ENCODE assay signal across 8 mouse cellular contexts in the genomic region with DNA sequence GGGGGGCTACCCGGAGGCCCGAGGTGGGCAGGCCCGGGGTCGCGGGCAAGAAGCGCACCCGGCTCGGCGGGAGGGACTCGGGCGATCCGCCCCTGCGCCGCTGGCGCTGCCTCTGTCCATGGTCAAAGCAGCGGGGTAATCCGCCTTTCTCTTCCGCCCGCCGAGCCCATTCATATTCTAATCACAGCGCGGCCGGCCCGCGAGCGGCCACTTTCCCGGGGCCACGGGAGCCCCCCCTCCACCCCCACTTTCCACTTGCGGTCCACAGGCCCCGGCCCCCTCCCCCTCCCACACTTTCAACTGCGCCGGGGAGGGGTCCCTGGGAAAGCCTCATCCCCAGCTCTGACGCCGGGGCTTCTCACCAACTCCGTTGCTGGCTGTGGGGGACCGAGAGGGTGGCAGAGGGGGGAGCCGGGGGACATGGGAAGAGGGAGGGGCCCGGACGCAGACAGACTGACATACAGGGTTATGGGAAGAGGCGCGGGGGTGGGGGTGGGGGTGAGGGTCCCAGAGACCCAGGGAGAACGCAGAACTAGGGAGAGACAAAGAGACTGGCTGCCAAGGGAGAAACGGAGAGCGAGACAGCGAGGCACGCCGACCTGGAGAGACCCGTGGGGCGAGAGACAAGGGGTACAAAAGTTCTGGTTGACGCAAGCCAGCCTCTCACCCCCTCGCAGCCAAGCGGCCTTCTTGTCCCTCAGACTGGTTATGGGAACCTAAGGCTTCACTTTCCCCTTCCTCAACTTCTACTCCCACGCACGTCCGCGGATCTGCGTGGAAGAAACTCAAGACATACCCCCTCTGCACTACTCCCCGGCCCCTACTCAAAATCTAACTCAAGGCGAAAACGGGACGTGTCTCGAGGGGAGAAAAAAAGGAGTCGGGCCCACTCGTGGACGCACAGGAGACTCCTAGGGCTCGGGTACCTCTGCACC. TPM values are rescaled to one million over a fixed set of nuclear protein-coding genes. Genes with fewer than 3 reads are reported as not detected.
DNase-seq lines count a peak whose midpoint lies in the region; ATAC-seq and TF ChIP-seq lines count a peak whose summit lies in the region.

No protein-coding gene starts in this region.

- no peaks in the 10 kb centered on the region for H3K9me3 ChIP-seq in heart, embryonic 14.5 days (ENCODE audit: control insufficient read depth, low read length)
- H3K9me3 ChIP-seq in limb, embryonic 15.5 days: no peaks in the 10 kb centered on the region
- H3K9me3 ChIP-seq in neural tube, embryonic 15.5 days (replicated peaks): no peaks in the 10 kb centered on the region

- peak in 1 of 2 experiments; percentile 31 for DNase-seq in left cerebral cortex, adult 2 months (ENCODE audit: extremely low spot score in 1 of 2, low spot score in 2 of 2)
- DNase-seq in left cerebral cortex, postnatal 14 days (ENCODE audit: low spot score in 2 of 2): no peak
- DNase-seq in layer of hippocampus, adult 9-10 months (ENCODE audit: low spot score): no peak

- peaks cover 2% of the 10 kb centered on the region; the same call in 1 of the 2 replicates for H3K4me1 ChIP-seq in cortical plate, adult 2 months (ENCODE audit: control insufficient read depth, insufficient read depth, low read length)
- peaks cover 13 to 29% of the 10 kb centered on the region in 2 experiments; a peak in 3 of 4 replicates for H3K4me1 ChIP-seq in heart, embryonic 14.5 days (ENCODE audit: control insufficient read depth in 2 of 2, insufficient read depth in 2 of 2, low read length in 2 of 2)
- H3K4me1 ChIP-seq in limb, embryonic 15.5 days: peaks cover 43% of the 10 kb centered on the region
- peaks cover 54% of the 10 kb centered on the region for H3K4me1 ChIP-seq in neural tube, embryonic 15.5 days

- peak overlapping the region; percentile 59; the same call in 1 of the 2 replicates for H3K27ac ChIP-seq in left cerebral cortex, adult 2 months
- peak overlapping the region; percentile 60; the same call in 1 of the 2 replicates for H3K27ac ChIP-seq in cortical plate, adult 2 months (ENCODE audit: insufficient read depth, low read length)
- H3K27ac ChIP-seq in heart, embryonic 14.5 days (replicated peaks in 1 of 2; ENCODE audit: control insufficient read depth in 1 of 2, insufficient read depth in 1 of 2, low read depth in 2 of 2, low read length in 2 of 2): no peak overlapping the region
- no peak overlapping the region for H3K27ac ChIP-seq in limb, embryonic 15.5 days
- H3K27ac ChIP-seq in neural tube, embryonic 15.5 days (replicated peaks): peak overlapping the region; percentile 85

- H3K4me3 ChIP-seq in left cerebral cortex, adult 2 months: peak overlapping the region; percentile 40
- H3K4me3 ChIP-seq in cortical plate, adult 2 months (ENCODE audit: insufficient read depth, low read length): peak overlapping the region; percentile 26; the same call in 1 of the 2 replicates
- peak overlapping the region; percentile 24 to 42; a peak in 3 of 4 replicates for H3K4me3 ChIP-seq in heart, embryonic 14.5 days (ENCODE audit: control insufficient read depth in 1 of 2, insufficient read depth in 1 of 2, low read depth in 1 of 2, low read length in 2 of 2)
- peak overlapping the region; percentile 35 for H3K4me3 ChIP-seq in limb, embryonic 15.5 days
- H3K4me3 ChIP-seq in neural tube, embryonic 15.5 days (replicated peaks): peak overlapping the region; percentile 44

- peak; percentile 33; the same call in 1 of the 2 replicates for ATAC-seq in heart, embryonic 14.5 days (ENCODE audit: insufficient number of reproducible peaks, insufficient read depth, low FRiP score, low read depth)
- ATAC-seq in limb, embryonic 15.5 days (ENCODE audit: insufficient number of reproducible peaks, low FRiP score, low TSS enrichment, low read depth): no peak
- ATAC-seq in neural tube, embryonic 15.5 days (ENCODE audit: low FRiP score): peak; percentile 72
- no peak for ATAC-seq in inflammation-experienced regulatory T-cells, adult 6 months

- no peaks in the 10 kb centered on the region for H3K36me3 ChIP-seq in heart, embryonic 14.5 days (ENCODE audit: control insufficient read depth, insufficient read depth, low read length)
- no peaks in the 10 kb centered on the region for H3K36me3 ChIP-seq in limb, embryonic 15.5 days
- H3K36me3 ChIP-seq in neural tube, embryonic 15.5 days: no peaks in the 10 kb centered on the region

- no peak for TF ChIP-seq POLR2A in cortical plate, adult 2 months (IDR thresholded peaks at IDR 0.05; ENCODE audit: extremely low read depth, insufficient read depth, low read length)

- no peak overlapping the region for H3K9ac ChIP-seq in heart, embryonic 14.5 days (ENCODE audit: low read length)
- no peak overlapping the region for H3K9ac ChIP-seq in limb, embryonic 15.5 days
- H3K9ac ChIP-seq in neural tube, embryonic 15.5 days (replicated peaks): peak overlapping the region; percentile 40

- H3K4me2 ChIP-seq in heart, embryonic 14.5 days (ENCODE audit: low read length): peak overlapping the region; percentile 69
- H3K4me2 ChIP-seq in limb, embryonic 15.5 days: peak overlapping the region; percentile 58
- peak overlapping the region; percentile 87 for H3K4me2 ChIP-seq in neural tube, embryonic 15.5 days

- no peak for TF ChIP-seq CTCF in left cerebral cortex, adult 2 months (IDR thresholded peaks at IDR 0.05)
- TF ChIP-seq CTCF in cortical plate, adult 2 months (IDR thresholded peaks at IDR 0.05; ENCODE audit: extremely low read depth, insufficient read depth, low read length): no peak

- WGBS in heart, embryonic 14.5 days: under 1% methylated on average over 63 of the region's 66 CpGs
- WGBS in limb, embryonic 15.5 days: 1% methylated on average over 61 of the region's 66 CpGs
- WGBS in neural tube, embryonic 15.5 days: under 1% methylated on average over 65 of the region's 66 CpGs

- intact Hi-C loops in left cerebral cortex, adult 2 months (cut with DNase I): loop anchor here (5.0 kb wide), 1 partner anchor 97 kb away; no protein-coding TSS in a partner anchor
- intact Hi-C loops in left cerebral cortex, postnatal 14 days (cut with DNase I): loop anchor here (5.0 kb wide), 1 partner anchor 47 kb away; no protein-coding TSS in a partner anchor

- peaks cover 94% of the 10 kb centered on the region for H3K27me3 ChIP-seq in heart, embryonic 14.5 days (ENCODE audit: control insufficient read depth, insufficient read depth, low read length)
- H3K27me3 ChIP-seq in limb, embryonic 15.5 days: peaks cover 89% of the 10 kb centered on the region
- H3K27me3 ChIP-seq in neural tube, embryonic 15.5 days (replicated peaks): peaks cover 55% of the 10 kb centered on the region

RNA-seq across cellular contexts. Expression of gene Rfx4, which starts 0.7 kb away (rescaled TPM):
- 10 to 100 TPM; 10.3 to 13.4 TPM for total RNA-seq in left cerebral cortex, adult 2 months (2021)
- total RNA-seq in left cerebral cortex, postnatal 14 days (2021): 1 to 10 TPM; 9.1 to 10.0 TPM
- polyA plus RNA-seq in cortical plate, adult 2 months (2012; rRNA removed): 12.2 and 14.3 TPM in 2 replicates
- not detected in 2 replicates for polyA plus RNA-seq in heart, embryonic 14.5 days (2014; fragmentation: Nextera tagmentation; extraction: Ambion mirVana)
- polyA plus RNA-seq in limb, embryonic 15.5 days (2015; fragmentation: Nextera tagmentation; extraction: Ambion mirVana): 0.07 and 0.24 TPM in 2 replicates
- 15.9 and 16.6 TPM in 2 replicates for polyA plus RNA-seq in neural tube, embryonic 15.5 days (2015; fragmentation: Nextera tagmentation; extraction: Ambion mirVana)
- polyA plus RNA-seq in inflammation-experienced regulatory T-cells, adult 6 months (2017; shearing (Covaris generic)): under 1 TPM in 1 of 3 experiments, not detected in 2; 0.18 TPM

Comparison
In these comparisons a context has a peak if more than half of its experiments do, and no peak if none do; other contexts are left out.
1. H3K27ac ChIP-seq: peak in left cerebral cortex, adult 2 months (single experiment), cortical plate, adult 2 months (single experiment) and neural tube, embryonic 15.5 days (single experiment); none in heart, embryonic 14.5 days (0 of 2) and limb, embryonic 15.5 days (single experiment).
2. ATAC-seq: peak in heart, embryonic 14.5 days (single experiment) and neural tube, embryonic 15.5 days (single experiment); none in limb, embryonic 15.5 days (single experiment) and inflammation-experienced regulatory T-cells, adult 6 months (single experiment).
3. RNA of gene Rfx4, which starts 0.7 kb away (polyA plus RNA-seq): 15.9 to 16.6 TPM in neural tube, embryonic 15.5 days and 12.2 to 14.3 TPM in cortical plate, adult 2 months; 0.07 to 0.24 TPM in limb, embryonic 15.5 days, 0.18 TPM in inflammation-experienced regulatory T-cells, adult 6 months and not detected in heart, embryonic 14.5 days; every median in the first group is over 10 times any median in the second.
4. Peak in every context shown above with its lines, with median percentiles within 50 percentile points of each other: H3K4me3 ChIP-seq and H3K4me2 ChIP-seq.